Mouse (Mus musculus) ES-Bruce4 (cell line): ENCODE results near the gene Dnaaf3. TPM values are rescaled to one million over a fixed set of nuclear protein-coding genes. Genes with fewer than 3 reads are reported as not detected.

Experiments
- H3K27ac ChIP-seq: 2 replicates; pipeline ENCODE4 v1.5.1; 2012; ENCODE audit warnings: low read length, inconsistent platforms; ENCODE audit not compliant: insufficient read depth
- H3K27me3 ChIP-seq: 2 replicates; pipeline ENCODE4 v1.6.1; 2012; ENCODE audit warnings: mild to moderate bottlenecking, low read length, inconsistent platforms; ENCODE audit not compliant: control insufficient read depth, poor library complexity, insufficient read depth, severe bottlenecking
- H3K36me3 ChIP-seq: 2 replicates; pipeline ENCODE4 v1.6.1; 2012; ENCODE audit warnings: inconsistent platforms, mild to moderate bottlenecking, low read length, moderate library complexity; ENCODE audit not compliant: control insufficient read depth, poor library complexity, insufficient read depth, severe bottlenecking
- H3K4me1 ChIP-seq: one replicate; pipeline ENCODE4 v1.8.1; 2011; ENCODE audit warnings: low read length; ENCODE audit not compliant: control insufficient read depth, insufficient read depth
- H3K4me3 ChIP-seq: 2 replicates; pipeline ENCODE4 v1.5.1; 2011; ENCODE audit warnings: low read depth, mild to moderate bottlenecking, low read length
- H3K9ac ChIP-seq: 2 replicates; pipeline ENCODE4 v1.6.1; 2012; ENCODE audit warnings: low read depth, mild to moderate bottlenecking, inconsistent platforms; ENCODE audit not compliant: poor library complexity, severe bottlenecking
- H3K9me3 ChIP-seq: replicated peaks from 2 replicates; pipeline ENCODE4 v1.6.1; 2012; ENCODE audit warnings: mild to moderate bottlenecking, low read length, inconsistent platforms; ENCODE audit not compliant: control insufficient read depth, poor library complexity, insufficient read depth, severe bottlenecking
- CTCF ChIP-seq: IDR thresholded peaks from one replicate; pipeline ENCODE4 v1.8.1; 2011; ENCODE audit warnings: low read depth, low read length
- EP300 ChIP-seq: IDR thresholded peaks from 2 replicates; pipeline ENCODE4 v1.6.1; 2011; ENCODE audit warnings: low read depth, low read length; ENCODE audit not compliant: insufficient read depth
- POLR2A ChIP-seq: IDR thresholded peaks from one replicate; pipeline ENCODE4 v1.8.1; 2011; ENCODE audit warnings: low read length; ENCODE audit not compliant: insufficient read depth
- polyA plus RNA-seq: library from polyadenylated mRNA; stranded (reverse); fragments of >200 nt; gene quantifications from 2 replicates; pipeline ENCODE4 v1.2.4, GENCODE M21; 2011; ENCODE audit warnings: low read depth; ENCODE audit not compliant: missing spikeins, insufficient read depth, insufficient read length

Gene Dnaaf3
- polyA plus RNA-seq, 1 experiment: 9.2 TPM

- TF ChIP-seq EP300: no peak
- no peak for TF ChIP-seq CTCF
- TF ChIP-seq POLR2A: no peak
- H3K36me3 ChIP-seq: no peaks in the 10 kb centered on the region
- no peak overlapping the region for H3K27ac ChIP-seq
- no peak overlapping the region for H3K4me3 ChIP-seq
- H3K4me1 ChIP-seq: peaks cover 3% of the 10 kb centered on the region
- H3K9me3 ChIP-seq: no peaks in the 10 kb centered on the region
- no peaks in the 10 kb centered on the region for H3K27me3 ChIP-seq
- H3K9ac ChIP-seq: no peak overlapping the region
These were observed 8.8 kb downstream of the Dnaaf3 start for GRCm38 (mm10) chr7:4523205-4524130.

GRCm38 (mm10) chr7:4522292-4522691 is 10.0 kb downstream of the Dnaaf3 start:
- H3K9ac ChIP-seq: no peak overlapping the region
- H3K36me3 ChIP-seq: no peaks in the 10 kb centered on the region
- H3K4me3 ChIP-seq: no peak overlapping the region
- TF ChIP-seq CTCF (no peak), EP300 (no peak), POLR2A (no peak)
- H3K9me3 ChIP-seq: no peaks in the 10 kb centered on the region
- no peak overlapping the region for H3K27ac ChIP-seq
- H3K4me1 ChIP-seq: peaks cover 3% of the 10 kb centered on the region
- no peaks in the 10 kb centered on the region for H3K27me3 ChIP-seq

GRCm38 (mm10) chr7:4521231-4522003 is 10.8 kb downstream of the Dnaaf3 start:
- Histone ChIP-seq H3K9ac (no peak overlapping the region), H3K36me3 (no peaks in the 10 kb centered on the region), H3K9me3 (no peaks in the 10 kb centered on the region), H3K4me3 (no peak overlapping the region), H3K27ac (no peak overlapping the region), H3K27me3 (no peaks in the 10 kb centered on the region), H3K4me1 (peaks cover 3% of the 10 kb centered on the region)
- no peak for TF ChIP-seq CTCF
- no peak for TF ChIP-seq EP300
- no peak for TF ChIP-seq POLR2A

- H3K36me3 ChIP-seq: no peaks in the 10 kb centered on the region
- no peaks in the 10 kb centered on the region for H3K9me3 ChIP-seq
- H3K4me1 ChIP-seq: peaks cover 4% of the 10 kb centered on the region
- no peak overlapping the region for H3K27ac ChIP-seq
- TF ChIP-seq EP300 (no peak), CTCF (no peak), POLR2A (no peak)
- H3K4me3 ChIP-seq: no peak overlapping the region
- H3K27me3 ChIP-seq: no peaks in the 10 kb centered on the region
- no peak overlapping the region for H3K9ac ChIP-seq
These were observed 13.8 kb downstream of the Dnaaf3 start for GRCm38 (mm10) chr7:4518487-4518886.

- Histone ChIP-seq H3K4me1 (peaks cover 2% of the 10 kb centered on the region), H3K27ac (no peak within 1 kb of the TSS), H3K9me3 (no peaks in the 10 kb centered on the region), H3K36me3 (no peaks in the 10 kb centered on the region), H3K9ac (no peak within 1 kb of the TSS), H3K27me3 (no peaks in the 10 kb centered on the region), H3K4me3 (no peak within 1 kb of the TSS)
- no peak for TF ChIP-seq POLR2A
- peak; percentile 61 for TF ChIP-seq EP300
- TF ChIP-seq CTCF: no peak
These were observed 15.8 kb downstream of the Dnaaf3 start, which contains the start of gene Tnnt1 for GRCm38 (mm10) chr7:4516332-4517050. Tnnt1 (minus strand) TSS chr7:4516382.

GRCm38 (mm10) chr7:4515853-4516252 is 16.4 kb downstream of the Dnaaf3 start:
- TF ChIP-seq POLR2A: no peak
- TF ChIP-seq EP300: no peak
- TF ChIP-seq CTCF: no peak
- no peak overlapping the region for H3K27ac ChIP-seq
- no peak overlapping the region for H3K9ac ChIP-seq
- no peaks in the 10 kb centered on the region for H3K9me3 ChIP-seq
- peaks cover 2% of the 10 kb centered on the region for H3K4me1 ChIP-seq
- no peaks in the 10 kb centered on the region for H3K36me3 ChIP-seq
- no peaks in the 10 kb centered on the region for H3K27me3 ChIP-seq
- no peak overlapping the region for H3K4me3 ChIP-seq
